Mouse (Mus musculus) limb, embryonic 11.5 days (tissue): Measurements from ENCODE around the gene Lrrtm3. TPM values are rescaled to one million over a fixed set of nuclear protein-coding genes. Genes with fewer than 3 reads are reported as not detected.

ENCODE experiments used
- ATAC-seq: fragments of 200-750 bp; cut with Nextera tagmentation; 2 replicates; pipeline ENCODE4 v1.8.0; 2017; ENCODE audit warnings: low read depth; ENCODE audit not compliant: insufficient number of reproducible peaks, low FRiP score, low TSS enrichment
- DNase-seq: peaks from one replicate; pipeline ENCODE4 v3.0.0-alpha.2; 2015; ENCODE audit warnings: low spot score
- H3K27ac ChIP-seq: fragments of 300-500 bp; sonication (generic); replicated peaks from 2 replicates; pipeline ENCODE4 v1.5.1; 2014; ENCODE audit warnings: low read depth, mild to moderate bottlenecking, low read length
- H3K27me3 ChIP-seq: fragments of 300-500 bp; sonication (generic); 2 replicates; pipeline ENCODE4 v1.6.1; 2014; ENCODE audit warnings: mild to moderate bottlenecking, low read length, mixed read lengths; ENCODE audit not compliant: control insufficient read depth, insufficient read depth
- H3K36me3 ChIP-seq: fragments of 300-500 bp; sonication (generic); 2 replicates; pipeline ENCODE4 v1.6.1; 2014; ENCODE audit warnings: mild to moderate bottlenecking, low read length, moderate library complexity, mixed read lengths; ENCODE audit not compliant: control insufficient read depth, insufficient read depth
- H3K4me1 ChIP-seq: fragments of 300-500 bp; sonication (generic); 2 replicates; pipeline ENCODE4 v1.6.1; 2014; ENCODE audit warnings: low read length, mixed read lengths; ENCODE audit not compliant: control insufficient read depth, insufficient read depth
- H3K4me2 ChIP-seq: fragments of 300-500 bp; sonication (generic); 2 replicates; pipeline ENCODE4 v1.6.1; 2014; ENCODE audit warnings: low read depth, mild to moderate bottlenecking, moderate library complexity; ENCODE audit not compliant: severe bottlenecking
- H3K4me3 ChIP-seq: fragments of 300-500 bp; sonication (generic); 2 replicates; pipeline ENCODE4 v1.5.1; 2014; ENCODE audit warnings: low read depth, low read length
- H3K9ac ChIP-seq: fragments of 300-500 bp; sonication (generic); 2 replicates; pipeline ENCODE4 v1.6.1; 2014; ENCODE audit warnings: mild to moderate bottlenecking, low read length
- H3K9me3 ChIP-seq: fragments of 300-500 bp; sonication (generic); 2 replicates; pipeline ENCODE4 v1.6.1; 2016; ENCODE audit warnings: low read length; ENCODE audit not compliant: control insufficient read depth
- WGBS: fragments of 180-500 bp; shearing (Covaris S2); extraction: QIAGEN DNeasy Blood & Tissue Kit; methylation state at CpG from one replicate; pipeline ENCODE4 v1.1.7; 2014; 5-methylcytosine and 5-hydroxymethylcytosine counted together
- polyA plus RNA-seq: library from polyadenylated mRNA; unstranded; fragments of >200 nt; fragmentation: Nextera tagmentation; extraction: Ambion mirVana; gene quantifications from 2 replicates; pipeline ENCODE4 v1.2.1, GENCODE M21; 2014

The Lrrtm3 gene
- polyA plus RNA-seq, result 0.45 and 0.68 TPM in 2 replicates

GRCm38 (mm10) chr10:64089680-64090460 is at the start of gene Lrrtm3:
Lrrtm3 (minus strand) TSS chr10:64090277.
- WGBS, result 2% methylated on average over 22 of the region's 22 CpGs
- Histone ChIP-seq H3K9ac (no peak within 1 kb of the TSS), H3K4me1 (no peaks in the 10 kb centered on the region; the same call in 1 of the 2 replicates), H3K9me3 (no peaks in the 10 kb centered on the region), H3K4me3 (0 out of 2 replicates have a peak within 1 kb of the TSS, but pooled peaks have one; percentile 12), H3K27me3 (peaks cover 18% of the 10 kb centered on the region), H3K27ac (no peak within 1 kb of the TSS), H3K36me3 (no peaks in the 10 kb centered on the region), H3K4me2 (peak within 1 kb of the TSS; percentile 47)
- peak; percentile 74 for DNase-seq
- peak; percentile 73 for ATAC-seq

GRCm38 (mm10) chr10:64135481-64135880 is 45.4 kb upstream of the Lrrtm3 start:
- Histone ChIP-seq H3K4me2 (no peak overlapping the region), H3K27me3 (no peaks in the 10 kb centered on the region), H3K36me3 (no peaks in the 10 kb centered on the region), H3K9ac (no peak overlapping the region), H3K4me3 (no peak overlapping the region), H3K27ac (no peak overlapping the region), H3K9me3 (no peaks in the 10 kb centered on the region), H3K4me1 (no peaks in the 10 kb centered on the region)
- DNase-seq (no peak), ATAC-seq (no peak)
- 86% methylated on average over 7 of the region's 7 CpGs for WGBS

GRCm38 (mm10) chr10:64133461-64133860 is 43.4 kb upstream of the Lrrtm3 start:
- ATAC-seq, result no peak

GRCm38 (mm10) chr10:64130397-64131150 is 40.5 kb upstream of the Lrrtm3 start:
- Histone ChIP-seq H3K4me1 (no peaks in the 10 kb centered on the region), H3K9me3 (no peaks in the 10 kb centered on the region), H3K36me3 (no peaks in the 10 kb centered on the region), H3K4me2 (no peak overlapping the region), H3K9ac (no peak overlapping the region), H3K4me3 (no peak overlapping the region), H3K27ac (no peak overlapping the region), H3K27me3 (no peaks in the 10 kb centered on the region)
- ATAC-seq, result no peak
- no peak for DNase-seq
- 86% methylated on average over 15 of the region's 15 CpGs for WGBS

More at GRCm38 (mm10) chr10:64133461-64133860, 43.4 kb upstream of the Lrrtm3 start:
- Histone ChIP-seq H3K27ac (no peak overlapping the region), H3K27me3 (no peaks in the 10 kb centered on the region), H3K4me3 (no peak overlapping the region), H3K36me3 (no peaks in the 10 kb centered on the region), H3K4me2 (no peak overlapping the region), H3K4me1 (no peaks in the 10 kb centered on the region), H3K9ac (no peak overlapping the region), H3K9me3 (no peaks in the 10 kb centered on the region)
- WGBS, result 89% methylated on average over 3 of the region's 3 CpGs
- DNase-seq, result no peak

DNA sequence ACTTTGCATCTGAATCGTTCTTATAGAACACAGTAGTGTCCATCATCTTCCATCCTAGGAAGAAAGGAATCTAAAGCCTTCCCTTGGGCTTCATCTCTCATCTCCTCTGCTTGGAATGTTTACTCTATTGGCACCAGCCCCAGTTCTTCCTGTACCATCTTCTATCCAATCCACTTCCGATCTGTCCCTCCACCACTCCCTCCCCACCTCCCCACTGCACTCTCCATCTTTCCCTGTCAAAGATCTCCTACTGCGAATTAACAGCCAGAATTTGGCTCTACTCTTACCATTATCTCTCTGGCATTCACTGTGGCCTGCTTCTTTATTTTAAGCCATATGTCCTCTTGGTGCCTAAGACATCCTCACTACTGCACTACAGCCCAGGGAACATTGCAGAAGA is 28.8 kb upstream of the Lrrtm3 start:
- Histone ChIP-seq H3K27me3 (no peaks in the 10 kb centered on the region), H3K36me3 (no peaks in the 10 kb centered on the region), H3K9me3 (no peaks in the 10 kb centered on the region), H3K4me1 (no peaks in the 10 kb centered on the region), H3K9ac (no peak overlapping the region), H3K4me3 (no peak overlapping the region), H3K27ac (no peak overlapping the region), H3K4me2 (no peak overlapping the region)
- no peak for DNase-seq
- 81% methylated on average over 3 of the region's 3 CpGs for WGBS
- no peak for ATAC-seq

GRCm38 (mm10) chr10:64115246-64115645 is 25.2 kb upstream of the Lrrtm3 start:
- H3K27ac ChIP-seq, result no peak overlapping the region
- ATAC-seq (no peak), DNase-seq (no peak)
- H3K4me1 ChIP-seq, result no peaks in the 10 kb centered on the region
- WGBS, result 90% methylated on average over 11 of the region's 11 CpGs
- no peak overlapping the region for H3K9ac ChIP-seq
- no peak overlapping the region for H3K4me2 ChIP-seq
- no peaks in the 10 kb centered on the region for H3K36me3 ChIP-seq
- H3K27me3 ChIP-seq, result no peaks in the 10 kb centered on the region
- no peak overlapping the region for H3K4me3 ChIP-seq
- H3K9me3 ChIP-seq, result no peaks in the 10 kb centered on the region

DNA sequence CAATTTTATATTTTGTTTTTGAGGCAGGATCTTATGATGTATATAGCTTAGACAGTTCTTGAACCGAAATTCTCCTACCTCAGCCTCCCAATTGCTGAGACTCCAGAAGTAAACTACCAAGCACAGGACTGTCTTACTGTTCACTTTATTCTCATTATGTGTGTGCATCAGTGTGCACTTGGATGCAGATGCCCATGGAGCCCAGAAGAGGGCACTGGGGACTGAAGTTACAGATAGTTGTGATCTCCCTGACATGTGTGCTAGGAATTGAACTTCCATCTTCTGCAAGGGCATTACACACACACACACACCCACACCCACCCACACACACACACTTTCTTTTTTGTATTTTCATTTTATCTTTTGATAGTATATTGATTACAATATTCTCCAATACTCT is 6.5 kb upstream of the Lrrtm3 start:
- no peaks in the 10 kb centered on the region for H3K9me3 ChIP-seq
- no peaks in the 10 kb centered on the region for H3K27me3 ChIP-seq
- no peak overlapping the region for H3K4me2 ChIP-seq
- H3K36me3 ChIP-seq, result no peaks in the 10 kb centered on the region
- ATAC-seq (no peak), DNase-seq (no peak)
- H3K4me3 ChIP-seq, result no peak overlapping the region
- no peak overlapping the region for H3K9ac ChIP-seq
- no peaks in the 10 kb centered on the region for H3K4me1 ChIP-seq
- 85% methylated on average over 1 of the region's 1 CpGs for WGBS
- no peak overlapping the region for H3K27ac ChIP-seq

- 22% methylated on average over 19 of the region's 19 CpGs for WGBS
- no peak overlapping the region for H3K4me3 ChIP-seq
- no peaks in the 10 kb centered on the region for H3K36me3 ChIP-seq
- ATAC-seq (no peak), DNase-seq (no peak)
- H3K9ac ChIP-seq, result no peak overlapping the region
- peaks cover 18% of the 10 kb centered on the region for H3K27me3 ChIP-seq
- no peak overlapping the region for H3K27ac ChIP-seq
- H3K9me3 ChIP-seq, result no peaks in the 10 kb centered on the region
- no peaks in the 10 kb centered on the region; the same call in 1 of the 2 replicates for H3K4me1 ChIP-seq
- H3K4me2 ChIP-seq, result no peak overlapping the region
These were observed 1.2 kb downstream of the Lrrtm3 start for GRCm38 (mm10) chr10:64088774-64089460.
